Mouse (Mus musculus) heart, embryonic 10.5 days (tissue): ENCODE data around the gene Unc45b. TPM values are rescaled to one million over a fixed set of nuclear protein-coding genes. Genes with fewer than 3 reads are reported as not detected.

Experiments
- microRNA-seq: library from miRNA; unstranded; fragments of <30 nt; microRNA quantifications from one replicate; pipeline ENCODE4, GENCODE M21; 2017
- polyA plus RNA-seq: library from polyadenylated mRNA; unstranded; fragments of >200 nt; fragmentation: Nextera tagmentation; extraction: Ambion mirVana; gene quantifications from 2 replicates; pipeline ENCODE4 v1.2.1, GENCODE M21; 2016

Gene Unc45b
- polyA plus RNA-seq, 1 experiment from 2014 or later, result 185 TPM

Small RNAs within 50 kb of the gene (microRNA-seq; reads per million reads assigned to microRNA genes)
- gene Mir7679, result not detected

Other genes starting within 250 kb of the Unc45b start
- 0.14 and 0.26 TPM in 2 replicates for gene Cct6b, start 146.2 kb upstream of the Unc45b start, polyA plus RNA-seq
- gene Zfp830, start 146.2 kb upstream of the Unc45b start, polyA plus RNA-seq, result 29.6 and 37.3 TPM in 2 replicates
- 31.8 and 32.4 TPM in 2 replicates for gene Lig3, start 129.4 kb upstream of the Unc45b start, polyA plus RNA-seq
- gene Rffl, start 39.3 kb upstream of the Unc45b start, polyA plus RNA-seq, result 7.5 and 7.9 TPM in 2 replicates
- gene Rad51d, start 19.9 kb upstream of the Unc45b start, polyA plus RNA-seq, result 14.2 and 16.6 TPM in 2 replicates
- 0.06 and 0.11 TPM in 2 replicates for gene Fndc8, start 18.4 kb upstream of the Unc45b start, polyA plus RNA-seq
- 29.1 and 37.7 TPM in 2 replicates for gene Nle1, start 2.1 kb upstream of the Unc45b start, polyA plus RNA-seq
- gene Slfn5, start 40.8 kb downstream of the Unc45b start, polyA plus RNA-seq, result 0.35 and 0.86 TPM in 2 replicates
- 12.6 and 17.8 TPM in 2 replicates for gene Slfn9, start 81.3 kb downstream of the Unc45b start, polyA plus RNA-seq
- 0.04 and 0.30 TPM in 2 replicates for gene Slfn8, start 110.3 kb downstream of the Unc45b start, polyA plus RNA-seq
- 1.3 and 1.5 TPM in 2 replicates for gene Slfn2, start 154.6 kb downstream of the Unc45b start, polyA plus RNA-seq
- not detected in 2 replicates for gene Slfn1, start 206.3 kb downstream of the Unc45b start, polyA plus RNA-seq